Mouse (Mus musculus) liver, adult 2 months (tissue): ENCODE data around the gene Bloc1s3.

ENCODE experiments used
- CTCF ChIP-seq: fragments of 200-500 bp; IDR thresholded peaks from 2 replicates; pipeline ENCODE4 v1.5.1; 2011; ENCODE audit warnings: low read depth, low read length, control low read depth
- POLR2A ChIP-seq: fragments of 200-500 bp; IDR thresholded peaks from 2 replicates; pipeline ENCODE4 v1.6.1; 2011; ENCODE audit warnings: low read length, control low read depth; ENCODE audit not compliant: insufficient read depth; ENCODE audit errors: extremely low read depth

DNA sequence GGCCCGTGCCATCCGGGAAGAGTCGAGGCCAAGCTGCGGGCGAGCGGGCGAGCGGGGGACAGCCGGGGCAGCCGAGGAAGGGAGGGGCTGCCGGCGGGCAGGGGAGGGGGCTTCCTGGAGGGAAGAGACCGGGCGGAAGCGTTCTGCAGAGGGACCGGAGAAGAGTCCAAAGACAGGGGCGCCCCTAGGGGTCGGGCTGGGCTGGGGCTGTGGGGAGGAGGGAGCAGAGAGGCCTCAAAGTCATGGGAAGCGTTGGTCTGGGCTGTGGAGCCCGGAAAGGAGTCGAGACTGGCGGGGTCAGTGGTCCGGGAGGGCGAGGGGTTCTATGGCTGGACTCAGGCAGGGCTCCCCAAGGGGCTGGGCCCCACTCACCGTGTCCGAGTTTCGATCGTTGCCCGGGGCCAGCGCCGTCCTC lies 50.1 kb downstream of the Bloc1s3 start:
- TF ChIP-seq CTCF (no peak; the same call in 1 of the 2 replicates), POLR2A (no peak)
